Mouse (Mus musculus) embryonic fibroblast, embryonic 13.5 days (primary cell): ENCODE measurements around the gene Fam81a. TPM values are rescaled to one million over a fixed set of nuclear protein-coding genes. Genes with fewer than 3 reads are reported as not detected.

ENCODE experiments used
- H3K27ac ChIP-seq: 2 replicates; pipeline ENCODE4 v1.5.1; 2012; ENCODE audit warnings: low read length, control low read depth, inconsistent platforms; ENCODE audit not compliant: insufficient read depth
- H3K4me1 ChIP-seq: 2 replicates; pipeline ENCODE4 v1.6.1; 2011; ENCODE audit warnings: low read length; ENCODE audit not compliant: control insufficient read depth, insufficient read depth
- H3K4me3 ChIP-seq: 2 replicates; pipeline ENCODE4 v1.5.1; 2011; ENCODE audit warnings: mild to moderate bottlenecking, control low read depth, low read length; ENCODE audit not compliant: insufficient read depth
- CTCF ChIP-seq: IDR thresholded peaks from 2 replicates; pipeline ENCODE4 v1.5.1; 2011; ENCODE audit warnings: mild to moderate bottlenecking, control low read depth, low read length, moderate library complexity, borderline replicate concordance; ENCODE audit not compliant: insufficient read depth
- POLR2A ChIP-seq: IDR thresholded peaks from 2 replicates; pipeline ENCODE4 v1.6.1; 2011; ENCODE audit warnings: low read depth, mild to moderate bottlenecking, control low read depth, low read length, moderate library complexity
- polyA plus RNA-seq: library from polyadenylated mRNA; stranded (reverse); fragments of >200 nt; gene quantifications from 2 replicates; pipeline ENCODE4 v1.2.4, GENCODE M21; 2011; ENCODE audit warnings: low read depth; ENCODE audit not compliant: missing spikeins, insufficient read length

Gene Fam81a
- polyA plus RNA-seq, 1 experiment: 1.7 TPM

DNA sequence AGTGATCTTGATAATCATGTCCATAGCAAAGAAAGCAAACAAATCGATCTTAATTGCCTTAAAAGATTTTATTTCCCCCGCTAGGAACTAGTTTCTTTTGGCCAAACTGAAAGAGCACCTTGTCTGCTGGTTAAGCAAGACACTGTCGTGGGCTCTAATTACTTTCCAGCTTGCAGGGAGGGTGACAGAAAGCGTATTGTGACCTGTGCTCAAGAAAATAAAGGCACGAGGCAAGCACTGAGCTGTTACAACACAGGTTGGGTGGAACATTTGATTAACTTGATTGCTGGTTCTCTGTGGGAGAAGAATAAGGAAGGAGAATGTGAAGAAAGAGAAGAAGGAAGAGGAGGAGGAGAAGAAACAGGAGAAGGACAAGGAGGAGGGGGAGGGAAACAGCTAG is 94.1 kb downstream of the Fam81a start:
- Histone ChIP-seq H3K4me3 (no peak overlapping the region), H3K27ac (no peak overlapping the region; the same call in 1 of the 2 replicates), H3K4me1 (peaks cover 11% of the 10 kb centered on the region)
- TF ChIP-seq CTCF: no peak
- TF ChIP-seq POLR2A: no peak

GRCm38 (mm10) chr9:70047839-70048238 is 94.5 kb downstream of the Fam81a start:
- TF ChIP-seq CTCF: no peak
- TF ChIP-seq POLR2A: no peak
- no peak overlapping the region for H3K4me3 ChIP-seq
- H3K4me1 ChIP-seq: peaks cover 11% of the 10 kb centered on the region
- H3K27ac ChIP-seq: no peak overlapping the region

- TF ChIP-seq POLR2A (no peak), CTCF (no peak)
- no peak overlapping the region for H3K4me3 ChIP-seq
- no peak overlapping the region for H3K27ac ChIP-seq
- peaks cover 11% of the 10 kb centered on the region for H3K4me1 ChIP-seq
Observed at GRCm38 (mm10) chr9:70046255-70046654, 96.1 kb downstream of the Fam81a start.

DNA sequence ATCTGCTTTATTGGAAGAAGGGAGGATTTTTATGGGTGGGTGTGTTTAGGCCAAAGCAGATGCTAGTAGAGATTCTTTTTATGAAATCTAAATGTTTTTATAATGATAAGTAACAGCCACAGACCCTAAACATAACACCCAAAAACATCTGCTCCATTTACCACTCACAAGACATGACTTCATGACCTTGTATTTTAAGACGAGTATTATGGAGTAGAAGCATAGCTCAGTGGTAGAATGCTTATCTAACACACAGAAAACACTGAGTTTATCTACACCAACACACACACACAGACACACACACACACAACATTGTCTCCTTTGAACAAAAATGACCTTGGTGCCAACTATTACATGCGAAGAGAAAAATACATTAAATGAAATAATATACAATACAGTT is 97.5 kb downstream of the Fam81a start:
- Histone ChIP-seq H3K27ac (no peak overlapping the region), H3K4me1 (peaks cover 11% of the 10 kb centered on the region), H3K4me3 (no peak overlapping the region)
- no peak for TF ChIP-seq POLR2A
- TF ChIP-seq CTCF: no peak

GRCm38 (mm10) chr9:70042935-70043334 is 99.4 kb downstream of the Fam81a start:
- H3K4me1 ChIP-seq: peaks cover 4% of the 10 kb centered on the region; the same call in 1 of the 2 replicates
- TF ChIP-seq POLR2A (no peak), CTCF (no peak)

DNA sequence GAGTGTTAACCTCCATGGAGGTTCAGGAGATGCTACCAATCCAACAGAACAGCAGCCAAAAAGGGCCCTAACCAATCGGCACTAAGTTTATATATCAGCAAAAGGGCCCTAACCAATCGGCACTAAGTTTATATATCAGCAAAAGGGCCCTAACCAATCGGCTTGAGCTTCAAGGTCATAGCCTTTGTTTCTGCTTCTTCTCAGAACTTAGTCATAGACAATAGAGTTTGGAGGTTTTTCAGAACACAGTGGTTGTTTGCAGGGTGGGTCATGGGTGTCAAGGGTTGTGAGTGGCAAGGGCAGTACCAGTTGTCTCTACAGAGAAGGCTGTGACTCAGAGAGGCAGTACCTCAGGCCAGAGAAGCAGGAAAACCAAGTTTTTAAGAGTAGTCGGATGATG is 100.2 kb downstream of the Fam81a start:
- no peaks in the 10 kb centered on the region for H3K4me1 ChIP-seq
- no peak for TF ChIP-seq POLR2A
- no peak for TF ChIP-seq CTCF
- H3K27ac ChIP-seq: no peak overlapping the region
- H3K4me3 ChIP-seq: no peak overlapping the region

More at GRCm38 (mm10) chr9:70042935-70043334, 99.4 kb downstream of the Fam81a start:
- no peak overlapping the region for H3K4me3 ChIP-seq
- H3K27ac ChIP-seq: no peak overlapping the region

DNA sequence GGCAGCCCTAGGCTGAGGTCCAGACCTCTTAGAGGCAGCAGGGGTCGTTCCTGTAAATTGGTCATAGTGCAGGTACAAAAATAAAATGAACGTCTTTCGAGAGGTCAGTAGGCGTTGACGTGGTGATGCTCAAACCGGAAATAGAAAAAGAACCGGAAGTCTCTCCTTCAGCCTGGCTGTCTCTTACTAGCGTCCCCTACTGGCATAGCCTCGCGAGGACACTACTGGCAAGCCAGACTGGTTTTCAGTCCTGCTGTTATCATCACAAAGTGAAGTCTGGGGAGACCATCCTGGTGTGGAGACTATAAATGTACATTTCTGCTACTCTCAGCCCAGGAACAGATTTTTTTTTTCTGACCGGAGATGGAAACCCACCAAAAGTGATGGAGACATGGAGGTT is 101.8 kb downstream of the Fam81a start:
- no peak overlapping the region for H3K4me3 ChIP-seq
- H3K4me1 ChIP-seq: no peaks in the 10 kb centered on the region
- no peak for TF ChIP-seq CTCF
- TF ChIP-seq POLR2A: no peak
- no peak overlapping the region for H3K27ac ChIP-seq

- Histone ChIP-seq H3K4me3 (no peak overlapping the region), H3K4me1 (no peaks in the 10 kb centered on the region), H3K27ac (no peak overlapping the region)
- TF ChIP-seq POLR2A: no peak
Observed at GRCm38 (mm10) chr9:70039597-70040385, 102.6 kb downstream of the Fam81a start.

Other genes with a start within 250 kb of the Fam81a start
- gene Bnip2, start 153.1 kb downstream of the Fam81a start, polyA plus RNA-seq: 174 and 184 TPM in 2 replicates
- gene Gtf2a2, start 130.0 kb downstream of the Fam81a start, polyA plus RNA-seq: 80.0 and 114 TPM in 2 replicates
- gene Gcnt3, start 104.5 kb downstream of the Fam81a start, polyA plus RNA-seq: not detected in 2 replicates
- 43.6 TPM in 2 replicates for gene Myo1e, start 64.8 kb upstream of the Fam81a start, polyA plus RNA-seq